In genomic region chr2:179192906-179193496, GRCm38 (mm10) we compare ENCODE assay signal across 13 mouse cellular contexts.
A peak's percentile ranks its signal among the peaks of the same experiment; 100 is the strongest.
DNase-seq lines count a peak whose midpoint lies in the region; ATAC-seq lines count a peak whose summit lies in the region.
"Had no signal": no experiment of that assay in that cellular context is flagged by ENCODE, and none has a peak within 500 bp of the region (broad histone marks: within the 10 kb centered on the region; RNA-seq: fewer than 3 reads in every experiment).

No protein-coding gene starts in this region.

- no peak overlapping the region for H3K4me3 ChIP-seq in intestine, embryonic 16.5 days (ENCODE audit: low read length)
- no peak overlapping the region for H3K4me3 ChIP-seq in intestine, embryonic 15.5 days (replicated peaks)
- no peak overlapping the region for H3K4me3 ChIP-seq in hindbrain, embryonic 11.5 days (ENCODE audit: low read depth, low read length)
- H3K4me3 ChIP-seq in midbrain, embryonic 15.5 days: no peak overlapping the region
- H3K4me3 ChIP-seq: erythroblast, embryonic 14.5 days; heart, embryonic 15.5 days; layer of hippocampus, adult 2 months; limb, embryonic 13.5 days had no signal

- 78% methylated on average over 6 of the region's 6 CpGs for WGBS in intestine, embryonic 16.5 days
- WGBS in intestine, embryonic 15.5 days: 80% methylated on average over 6 of the region's 6 CpGs
- 54% methylated on average over 6 of the region's 6 CpGs for WGBS in hindbrain, embryonic 11.5 days
- 42% methylated on average over 6 of the region's 6 CpGs for WGBS in midbrain, embryonic 15.5 days

- H3K36me3 ChIP-seq in intestine, embryonic 16.5 days (ENCODE audit: control insufficient read depth, insufficient read depth, low read length): no peaks in the 10 kb centered on the region
- no peaks in the 10 kb centered on the region for H3K36me3 ChIP-seq in intestine, embryonic 15.5 days
- no peaks in the 10 kb centered on the region for H3K36me3 ChIP-seq in hindbrain, embryonic 11.5 days (ENCODE audit: control insufficient read depth, insufficient read depth, low read length)
- H3K36me3 ChIP-seq in midbrain, embryonic 15.5 days (replicated peaks): no peaks in the 10 kb centered on the region
- H3K36me3 ChIP-seq: heart, embryonic 15.5 days; limb, embryonic 13.5 days had no signal

- intact Hi-C loops in left cerebral cortex, postnatal 25 days (cut with DNase I): loop anchor here (5.0 to 10.0 kb wide), 4 partner anchors 121 to 686 kb away; no protein-coding TSS in a partner anchor

- H3K27ac ChIP-seq in intestine, embryonic 16.5 days (ENCODE audit: low read length): no peak overlapping the region
- H3K27ac ChIP-seq in intestine, embryonic 15.5 days: no peak overlapping the region
- no peak overlapping the region for H3K27ac ChIP-seq in hindbrain, embryonic 11.5 days (ENCODE audit: low read depth, low read length)
- no peak overlapping the region for H3K27ac ChIP-seq in midbrain, embryonic 15.5 days
- H3K27ac ChIP-seq: heart, embryonic 15.5 days; layer of hippocampus, adult 2 months; limb, embryonic 13.5 days had no signal

- H3K4me1 ChIP-seq in intestine, embryonic 16.5 days (ENCODE audit: control insufficient read depth, insufficient read depth, low read length): no peaks in the 10 kb centered on the region
- H3K4me1 ChIP-seq in intestine, embryonic 15.5 days (replicated peaks): no peaks in the 10 kb centered on the region
- 0 out of 2 replicates have a peak, but pooled peaks cover 2% of the 10 kb centered on the region for H3K4me1 ChIP-seq in hindbrain, embryonic 11.5 days (replicated peaks; ENCODE audit: control insufficient read depth, insufficient read depth, low read length)
- peaks cover 10% of the 10 kb centered on the region; the same call in 1 of the 2 replicates for H3K4me1 ChIP-seq in midbrain, embryonic 15.5 days
- H3K4me1 ChIP-seq: heart, embryonic 15.5 days; limb, embryonic 13.5 days had no signal

- H3K9ac ChIP-seq in intestine, embryonic 16.5 days (ENCODE audit: low read depth, low read length): no peak overlapping the region
- no peak overlapping the region for H3K9ac ChIP-seq in intestine, embryonic 15.5 days
- H3K9ac ChIP-seq in hindbrain, embryonic 11.5 days (ENCODE audit: low read depth, low read length): no peak overlapping the region
- H3K9ac ChIP-seq in midbrain, embryonic 15.5 days: no peak overlapping the region
- H3K9ac ChIP-seq: heart, embryonic 15.5 days; limb, embryonic 13.5 days had no signal

- DNase-seq in MN1 (ENCODE audit: low spot score): peak; percentile 24
- peak; percentile 11 for DNase-seq in hindbrain, embryonic 11.5 days (ENCODE audit: low spot score)
- no peak for DNase-seq in left cerebral cortex, postnatal 25 days (ENCODE audit: low spot score in 2 of 2)
- no peak for DNase-seq in adrenal gland, postnatal 10 days
- DNase-seq in layer of hippocampus, adult 9-10 months (ENCODE audit: low spot score): no peak

- H3K4me2 ChIP-seq in intestine, embryonic 16.5 days (ENCODE audit: low read depth, low read length): no peak overlapping the region
- H3K4me2 ChIP-seq in intestine, embryonic 15.5 days (replicated peaks): no peak overlapping the region
- H3K4me2 ChIP-seq in hindbrain, embryonic 11.5 days (replicated peaks; ENCODE audit: low read depth, low read length): no peak overlapping the region
- no peak overlapping the region for H3K4me2 ChIP-seq in midbrain, embryonic 15.5 days
- H3K4me2 ChIP-seq: heart, embryonic 15.5 days; limb, embryonic 13.5 days had no signal

- H3K27me3 ChIP-seq in intestine, embryonic 16.5 days (replicated peaks; ENCODE audit: control insufficient read depth, insufficient read depth, low read length): no peaks in the 10 kb centered on the region
- H3K27me3 ChIP-seq in intestine, embryonic 15.5 days (replicated peaks): no peaks in the 10 kb centered on the region
- no peaks in the 10 kb centered on the region for H3K27me3 ChIP-seq in hindbrain, embryonic 11.5 days (ENCODE audit: control insufficient read depth, insufficient read depth, low read length)
- H3K27me3 ChIP-seq in midbrain, embryonic 15.5 days (replicated peaks): no peaks in the 10 kb centered on the region
- H3K27me3 ChIP-seq: heart, embryonic 15.5 days; Patski had no signal

- ATAC-seq in intestine, embryonic 16.5 days: peak; percentile 50
- ATAC-seq in intestine, embryonic 15.5 days: no peak
- ATAC-seq in hindbrain, embryonic 11.5 days (ENCODE audit: low FRiP score): peak; percentile 63; the same call in 1 of the 2 replicates
- ATAC-seq in midbrain, embryonic 15.5 days (replicated peaks): peak; percentile 65; the same call in 1 of the 2 replicates
- ATAC-seq: Patski had no signal

- H3K9me3 ChIP-seq in intestine, embryonic 16.5 days (ENCODE audit: control insufficient read depth, low read length): no peaks in the 10 kb centered on the region
- H3K9me3 ChIP-seq in intestine, embryonic 15.5 days: no peaks in the 10 kb centered on the region
- no peaks in the 10 kb centered on the region for H3K9me3 ChIP-seq in hindbrain, embryonic 11.5 days (ENCODE audit: control insufficient read depth, low read length)
- no peaks in the 10 kb centered on the region for H3K9me3 ChIP-seq in midbrain, embryonic 15.5 days
- H3K9me3 ChIP-seq: heart, embryonic 15.5 days; limb, embryonic 13.5 days had no signal

Comparison
In these comparisons a context has a peak if more than half of its experiments do, and no peak if none do; other contexts are left out.
1. DNase-seq: peak in MN1 (single experiment) and hindbrain, embryonic 11.5 days (single experiment); none in left cerebral cortex, postnatal 25 days (0 of 2), adrenal gland, postnatal 10 days (single experiment) and layer of hippocampus, adult 9-10 months (single experiment).